Mouse (Mus musculus) bone marrow, adult 2 months (tissue): ENCODE data around the gene Atp11a.

Experiments
- CTCF ChIP-seq: fragments of 200-500 bp; IDR thresholded peaks from 2 replicates; pipeline ENCODE4 v1.5.1; 2011; ENCODE audit warnings: low read length, control low read depth; ENCODE audit not compliant: control insufficient read depth, insufficient read depth
- POLR2A ChIP-seq: fragments of 200-500 bp; IDR thresholded peaks from 2 replicates; pipeline ENCODE4 v1.6.1; 2011; ENCODE audit warnings: low read depth, mild to moderate bottlenecking, control low read depth, low read length, borderline replicate concordance; ENCODE audit not compliant: control insufficient read depth

DNA sequence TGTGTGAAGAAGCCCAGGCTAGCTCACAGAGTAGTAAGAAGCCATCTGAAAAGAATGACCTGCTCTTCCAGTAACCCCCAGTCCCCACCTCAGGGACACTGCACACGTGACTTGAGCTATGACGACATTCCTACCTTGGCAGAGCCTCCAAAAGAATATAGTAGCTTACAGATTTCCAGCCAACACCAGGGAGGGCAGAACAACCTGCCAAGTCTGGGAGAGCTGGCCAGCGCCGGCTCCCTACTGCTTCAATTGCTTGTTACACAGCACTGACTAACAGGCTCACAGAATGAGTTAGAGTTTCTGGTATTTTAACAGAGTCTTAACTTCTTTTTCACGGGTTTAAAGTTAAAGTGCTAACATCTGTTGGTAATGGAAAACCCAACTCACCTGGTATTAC lies 2.7 kb upstream of the Atp11a start:
- TF ChIP-seq CTCF (no peak), POLR2A (no peak)
